Mouse (Mus musculus): ENCODE measurements around the gene Ddias.

Gene Ddias

DNA sequence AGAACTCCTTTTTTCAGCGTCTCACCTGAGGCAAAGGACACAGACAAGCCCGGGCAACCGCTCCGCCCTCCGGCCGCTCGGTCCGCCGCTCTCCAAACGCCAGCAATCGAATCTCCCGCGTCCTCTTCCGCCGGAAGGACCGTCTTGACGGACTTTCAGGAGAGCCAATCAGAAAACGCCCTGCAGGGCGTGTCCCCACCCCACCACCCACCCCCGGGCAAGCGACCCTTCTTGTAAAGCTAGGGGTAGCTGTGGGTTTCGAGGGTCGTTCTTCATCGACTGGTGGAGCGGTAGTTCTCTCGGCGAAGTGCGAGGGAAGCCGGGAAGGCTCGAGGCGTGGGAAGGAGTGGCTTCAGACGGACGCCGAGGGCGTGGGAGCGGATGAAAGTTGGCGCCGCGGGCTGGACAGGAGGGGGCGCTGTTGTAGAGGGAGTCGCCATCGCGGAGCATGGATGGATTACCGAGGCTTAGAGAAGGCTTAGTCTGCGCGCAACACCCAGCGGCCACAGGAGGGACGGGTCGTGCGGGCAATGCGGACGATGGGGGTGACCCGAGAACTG is at the start of gene Ddias, which contains the start of gene Prcp:
Gene Ddias (minus strand): TSS at position 132 of the 560 bp plus-strand sequence.
Gene Prcp (plus strand): TSS at position 355 of the 560 bp plus-strand sequence.
- under 1% methylated on average over 53 of the region's 53 CpGs for WGBS

- 81% methylated on average over 2 of the region's 2 CpGs for WGBS
Observed at GRCm38 (mm10) chr7:92920857-92921172, 46.8 kb upstream of the Ddias start.

GRCm38 (mm10) chr7:92920172-92920856 is 46.3 kb upstream of the Ddias start:
- WGBS: 81% methylated on average over 6 of the region's 6 CpGs

GRCm38 (mm10) chr7:92904285-92904684 is 30.2 kb upstream of the Ddias start:
- WGBS: 56% methylated on average over 7 of the region's 7 CpGs

DNA sequence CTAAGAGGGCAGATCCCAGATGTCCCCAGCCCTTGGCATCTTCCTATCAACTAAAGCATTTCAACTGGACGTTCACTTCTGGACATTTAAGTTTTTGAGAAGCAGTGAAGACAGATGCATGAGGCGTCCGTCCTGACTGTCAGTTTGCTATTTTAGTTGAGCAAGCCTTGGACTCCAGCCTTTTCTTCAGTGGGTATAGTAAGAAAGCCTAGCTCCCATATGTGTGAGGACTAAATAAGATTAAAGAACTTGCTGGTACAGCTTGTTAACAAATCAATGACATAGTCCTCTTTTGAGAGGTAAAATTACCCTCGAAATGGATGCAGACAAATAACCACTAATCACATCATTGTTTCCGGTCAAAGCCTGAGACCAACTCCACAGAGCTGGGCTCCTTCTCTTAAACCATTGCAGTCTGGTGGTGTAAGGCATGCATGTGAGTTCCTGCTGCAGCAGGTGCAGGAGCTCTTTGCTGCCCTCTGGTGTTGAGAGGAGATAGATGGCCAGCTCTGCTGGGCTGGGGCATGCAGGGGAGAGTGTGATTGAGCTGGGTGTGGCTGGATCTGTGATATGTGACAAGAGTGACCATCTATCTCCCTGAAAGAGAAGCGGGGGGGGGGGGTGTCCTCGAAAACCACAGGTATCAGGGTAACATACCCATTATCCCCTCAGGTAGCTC is 29.5 kb upstream of the Ddias start:
- WGBS: 41% methylated on average over 7 of the region's 7 CpGs

DNA sequence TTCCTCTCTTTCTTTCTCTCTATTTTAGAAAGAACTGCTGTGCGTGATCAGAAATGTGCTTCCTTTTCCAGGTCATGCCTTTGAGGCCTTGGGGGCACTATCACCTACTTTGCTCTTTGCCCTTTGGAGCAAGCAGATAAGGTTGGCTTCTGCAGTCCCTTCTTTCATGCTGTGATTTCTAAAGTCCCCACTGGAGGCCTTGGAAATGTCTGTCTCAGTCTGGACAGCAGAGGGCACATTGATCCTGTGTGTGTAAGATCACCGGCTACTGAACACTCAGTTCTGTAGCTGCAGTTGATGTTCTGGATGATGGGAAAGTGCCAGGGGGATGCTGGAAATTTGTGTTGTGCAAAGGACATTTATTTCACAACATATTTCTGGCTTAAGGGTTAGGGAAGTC is 23.0 kb upstream of the Ddias start:
- WGBS: 44% methylated on average over 2 of the region's 2 CpGs

DNA sequence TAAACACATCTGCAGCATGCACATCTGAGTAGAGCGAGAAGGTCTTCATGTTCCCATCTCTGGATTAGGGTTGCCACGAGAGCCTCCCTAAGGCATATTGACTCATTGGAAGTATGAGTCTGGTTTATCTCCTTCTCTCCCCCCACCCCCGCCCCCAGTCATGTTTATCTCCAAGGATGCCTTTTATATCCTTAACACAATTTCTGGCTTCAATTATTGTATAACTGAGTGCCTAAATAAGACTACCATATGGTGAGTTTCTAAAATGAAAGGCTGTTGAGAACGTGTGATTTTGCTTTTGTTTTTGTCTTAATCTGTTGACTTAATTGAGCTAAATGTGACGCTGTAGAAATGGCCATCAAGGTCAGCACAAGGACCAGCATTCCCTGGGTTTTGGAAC is 22.0 kb upstream of the Ddias start:
- WGBS: 55% methylated on average over 5 of the region's 5 CpGs

DNA sequence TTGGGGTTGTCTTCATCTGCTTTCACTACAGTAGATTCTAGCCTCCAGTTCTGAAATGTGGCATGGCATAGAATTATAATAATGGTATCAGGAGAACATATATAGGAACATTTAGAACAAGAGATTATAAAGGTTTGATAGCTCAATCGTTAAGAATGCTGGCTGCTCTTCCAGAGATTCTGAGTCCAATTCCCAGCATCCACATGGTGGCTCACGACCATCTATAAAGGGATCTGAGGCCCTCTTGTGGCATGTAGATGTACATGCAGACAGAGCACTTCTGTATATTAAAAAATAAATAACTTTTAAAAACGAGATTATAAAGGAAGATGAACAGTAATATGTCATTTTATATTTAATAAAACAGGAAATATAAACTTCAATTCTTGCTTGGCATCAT is 19.4 kb upstream of the Ddias start:
- 46% methylated on average over 3 of the region's 3 CpGs for WGBS

DNA sequence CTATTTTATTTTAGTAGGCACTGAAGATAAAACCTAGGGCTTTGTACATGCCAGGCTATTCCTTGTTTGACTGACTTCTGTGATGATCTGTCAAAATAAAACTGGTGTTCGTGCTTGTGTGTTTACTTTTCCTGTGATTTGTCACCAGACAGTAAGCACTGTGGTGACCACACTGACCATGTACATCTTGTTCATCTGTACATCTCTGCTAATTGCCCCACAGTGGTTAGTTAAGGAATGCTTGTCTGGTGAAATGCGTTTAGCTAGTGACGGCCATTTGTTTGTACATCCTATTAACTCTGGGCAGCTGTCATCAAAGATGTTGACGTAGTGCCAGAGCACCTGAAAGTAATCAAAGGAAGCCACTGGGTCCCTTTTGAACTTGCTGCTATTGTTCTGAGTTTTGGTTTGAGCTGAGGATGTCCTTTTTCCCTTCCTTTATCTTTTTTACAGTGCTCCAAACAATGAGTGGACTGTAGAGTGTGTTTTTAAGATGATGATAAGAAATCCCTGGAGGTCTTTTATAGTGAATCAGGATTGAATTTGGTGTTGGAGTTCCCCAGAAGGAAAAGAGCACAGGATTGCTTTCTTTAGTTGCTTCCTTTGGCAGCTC is 16.7 kb upstream of the Ddias start:
- 61% methylated on average over 4 of the region's 4 CpGs for WGBS

DNA sequence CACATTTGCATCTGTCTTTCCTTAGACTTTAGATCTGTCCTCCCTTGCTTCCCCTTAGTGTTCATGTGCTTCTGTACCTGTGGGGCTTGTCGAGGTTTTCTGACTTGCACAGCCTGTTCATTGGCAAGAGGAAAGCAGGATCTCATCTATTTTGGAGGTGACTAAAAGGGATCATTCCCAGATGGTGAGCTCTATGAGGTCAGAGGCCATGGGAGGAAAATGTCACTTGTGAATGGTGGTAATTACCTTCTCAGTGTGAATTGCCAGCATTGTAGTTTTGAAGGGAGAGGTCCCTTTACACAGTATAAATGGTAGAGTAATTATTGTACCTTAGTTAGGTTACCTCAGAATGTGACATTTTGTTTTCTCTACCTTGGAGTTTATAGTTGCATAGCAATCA is 16.2 kb upstream of the Ddias start:
- WGBS: 56% methylated on average over 1 of the region's 1 CpGs

- 92% methylated on average over 5 of the region's 5 CpGs for WGBS
Observed at GRCm38 (mm10) chr7:92887230-92887629, 13.2 kb upstream of the Ddias start.

GRCm38 (mm10) chr7:92886801-92887200 is 12.8 kb upstream of the Ddias start:
- WGBS: 88% methylated on average over 7 of the region's 7 CpGs

DNA sequence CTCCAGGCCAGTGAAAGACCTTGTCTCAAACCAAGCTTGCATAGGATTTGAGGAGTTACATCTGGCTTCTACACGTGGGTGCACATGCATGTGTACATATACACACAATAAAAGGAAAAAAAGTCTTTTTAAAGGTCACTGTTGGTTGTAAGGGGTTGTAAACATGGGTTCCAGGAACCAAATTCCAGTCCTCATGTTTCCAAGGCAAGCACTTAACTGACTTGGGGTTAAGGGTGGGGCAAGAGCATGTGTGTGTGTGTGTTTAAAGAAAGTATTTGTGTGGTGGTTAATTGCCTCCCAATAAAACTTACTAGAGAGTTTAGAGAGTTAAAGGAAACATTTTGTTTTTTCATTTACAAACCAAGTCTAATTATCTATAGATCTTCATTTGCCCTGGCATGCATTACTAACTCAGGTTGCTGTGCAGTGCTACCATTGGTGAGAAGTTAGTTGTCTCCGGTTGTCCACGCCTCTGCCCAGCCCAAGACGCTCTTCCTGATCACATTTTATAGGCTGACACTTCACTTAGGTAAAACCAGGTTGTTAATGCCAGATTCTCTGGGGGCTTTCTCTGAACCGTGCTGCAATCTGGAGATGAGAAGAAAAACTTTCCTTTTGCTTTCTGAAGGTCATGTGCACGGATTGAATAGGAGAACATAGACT is 11.1 kb upstream of the Ddias start:
- 88% methylated on average over 6 of the region's 6 CpGs for WGBS

GRCm38 (mm10) chr7:92883850-92884716 is 10.0 kb upstream of the Ddias start:
- WGBS: 80% methylated on average over 9 of the region's 9 CpGs

- WGBS: 77% methylated on average over 7 of the region's 7 CpGs
Observed at GRCm38 (mm10) chr7:92878575-92879285, 4.7 kb upstream of the Ddias start.

- 18% methylated on average over 7 of the region's 7 CpGs for WGBS
Observed at GRCm38 (mm10) chr7:92876538-92876937, 2.5 kb upstream of the Ddias start.

- 17% methylated on average over 3 of the region's 3 CpGs for WGBS
Observed at GRCm38 (mm10) chr7:92876066-92876465, 2.0 kb upstream of the Ddias start.

GRCm38 (mm10) chr7:92874761-92875408 is 838 bp upstream of the Ddias start:
- under 1% methylated on average over 29 of the region's 29 CpGs for WGBS

DNA sequence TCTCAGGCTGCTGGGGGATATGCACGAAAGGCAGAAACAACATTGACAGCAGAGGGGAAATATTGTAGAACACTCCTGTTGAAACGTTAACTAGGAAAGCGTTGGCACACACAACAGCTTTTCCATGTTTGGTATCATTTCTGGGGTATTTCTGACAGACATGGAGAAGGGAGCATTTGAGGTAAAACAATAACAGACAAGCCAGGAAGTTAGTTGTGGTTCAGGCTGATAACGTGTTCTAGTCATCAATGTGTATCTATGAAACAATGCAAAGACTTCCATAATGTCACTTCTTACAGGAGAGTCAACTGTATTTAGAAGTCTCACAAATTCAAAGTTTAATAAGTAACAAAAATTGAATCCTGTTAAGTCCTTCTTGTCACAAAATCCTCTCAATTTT is 2.5 kb downstream of the Ddias start:
- 68% methylated on average over 4 of the region's 4 CpGs for WGBS

DNA sequence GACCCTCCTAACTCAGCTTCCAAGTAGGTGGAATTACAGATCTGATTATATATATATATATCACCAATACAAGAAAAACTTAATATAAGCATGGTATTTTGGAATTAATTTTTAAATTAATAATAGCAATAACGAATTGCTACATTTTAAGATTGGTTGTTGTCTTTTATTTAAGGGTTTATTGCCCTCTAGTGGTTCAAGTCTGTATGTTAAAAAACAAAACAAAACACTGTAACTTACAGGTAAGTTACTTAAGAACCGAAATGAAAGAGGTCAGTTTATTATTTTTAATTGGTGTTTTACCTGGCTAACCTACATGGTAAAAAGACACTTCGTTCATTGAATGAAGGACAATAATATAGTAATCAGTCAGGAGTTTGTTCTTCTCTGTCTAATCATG is 3.9 kb downstream of the Ddias start:
- WGBS: 37% methylated on average over 3 of the region's 3 CpGs

Data from cerebral cortex, adult 2 months (tissue).